Mouse (Mus musculus) cortical plate, adult 2 months (tissue): ENCODE results near the gene Ankra2.

Source experiments
- CTCF ChIP-seq: fragments of 200-500 bp; IDR thresholded peaks from 2 replicates; pipeline ENCODE4 v1.5.1; 2011; ENCODE audit warnings: mild to moderate bottlenecking, control low read depth, low read length; ENCODE audit not compliant: insufficient read depth; ENCODE audit errors: extremely low read depth
- POLR2A ChIP-seq: fragments of 200-500 bp; IDR thresholded peaks from 2 replicates; pipeline ENCODE4 v1.6.1; 2011; ENCODE audit warnings: mild to moderate bottlenecking, low read length, control low read depth; ENCODE audit not compliant: insufficient read depth; ENCODE audit errors: extremely low read depth

GRCm38 (mm10) chr13:98275646-98276045 lies 12.8 kb downstream of the Ankra2 start:
- TF ChIP-seq POLR2A (no peak), CTCF (no peak)
